Mouse (Mus musculus) megakaryocyte, embryonic 14.5 days (primary cell): ENCODE data around the gene Gpc6. TPM values are rescaled to one million over a fixed set of nuclear protein-coding genes. Genes with fewer than 3 reads are reported as not detected.

Experiments used
- H3K27me3 ChIP-seq: replicated peaks from 2 replicates; pipeline ENCODE3; 2012; ENCODE audit warnings: inconsistent platforms
- H3K36me3 ChIP-seq: replicated peaks from 2 replicates; pipeline ENCODE3; 2012; ENCODE audit warnings: low read length, inconsistent platforms, mixed read lengths
- H3K4me1 ChIP-seq: 2 replicates; pipeline ENCODE4 v1.6.1; 2012; ENCODE audit warnings: inconsistent platforms
- H3K4me3 ChIP-seq: replicated peaks from 2 replicates; pipeline ENCODE3; 2012; ENCODE audit warnings: moderate library complexity, mild to moderate bottlenecking, inconsistent platforms
- H3K9me3 ChIP-seq: 2 replicates; pipeline ENCODE4 v1.6.1; 2012; ENCODE audit warnings: inconsistent platforms
- FLI1 ChIP-seq: IDR thresholded peaks from 2 replicates; pipeline ENCODE4 v1.6.1; 2012; ENCODE audit warnings: low read length, inconsistent platforms, mixed read lengths
- GATA1 ChIP-seq: IDR thresholded peaks from 3 replicates; pipeline ENCODE4 v1.6.1; 2012; ENCODE audit warnings: mixed read lengths, low read length, inconsistent platforms, borderline replicate concordance
- polyA plus RNA-seq: library from polyadenylated mRNA; stranded (reverse); fragments of >175 nt; gene quantifications from 2 replicates; pipeline ENCODE4 v1.2.3, GENCODE M21; 2012; ENCODE audit warnings: low replicate concordance; ENCODE audit not compliant: insufficient read depth

Gpc6 gene
- polyA plus RNA-seq, 1 experiment: not detected

DNA sequence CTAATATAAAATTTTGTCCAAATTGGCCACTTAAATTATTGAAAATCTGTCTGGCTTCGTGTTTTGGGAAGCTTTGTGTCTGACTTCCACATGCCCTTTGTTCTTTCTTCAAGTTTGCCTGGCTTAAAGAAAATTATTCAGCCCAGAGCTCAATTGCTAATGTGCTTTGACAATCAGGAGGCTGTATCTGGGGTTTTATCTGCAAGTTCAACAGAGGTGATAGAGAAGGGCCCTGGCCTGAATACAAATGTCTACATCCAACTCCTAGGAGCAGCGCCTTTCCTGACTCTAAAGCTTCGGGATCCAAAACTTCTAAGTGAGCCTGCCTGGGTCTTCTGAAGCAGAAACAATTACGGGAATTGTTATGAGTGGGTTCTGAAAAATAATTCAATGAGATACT lies 739.7 kb downstream of the Gpc6 start:
- TF ChIP-seq GATA1 (no peak), FLI1 (no peak)
- Histone ChIP-seq H3K4me3 (no peak overlapping the region), H3K4me1 (no peaks in the 10 kb centered on the region), H3K36me3 (no peaks in the 10 kb centered on the region), H3K27me3 (no peaks in the 10 kb centered on the region), H3K9me3 (peaks cover 8% of the 10 kb centered on the region; the same call in 1 of the 2 replicates)

GRCm38 (mm10) chr14:117666126-117666525 lies 741.0 kb downstream of the Gpc6 start:
- TF ChIP-seq GATA1: no peak
- TF ChIP-seq FLI1: no peak
- H3K4me1 ChIP-seq: no peaks in the 10 kb centered on the region
- no peak overlapping the region for H3K4me3 ChIP-seq
- no peaks in the 10 kb centered on the region for H3K36me3 ChIP-seq
- H3K9me3 ChIP-seq: peaks cover 8% of the 10 kb centered on the region; the same call in 1 of the 2 replicates
- H3K27me3 ChIP-seq: no peaks in the 10 kb centered on the region

DNA sequence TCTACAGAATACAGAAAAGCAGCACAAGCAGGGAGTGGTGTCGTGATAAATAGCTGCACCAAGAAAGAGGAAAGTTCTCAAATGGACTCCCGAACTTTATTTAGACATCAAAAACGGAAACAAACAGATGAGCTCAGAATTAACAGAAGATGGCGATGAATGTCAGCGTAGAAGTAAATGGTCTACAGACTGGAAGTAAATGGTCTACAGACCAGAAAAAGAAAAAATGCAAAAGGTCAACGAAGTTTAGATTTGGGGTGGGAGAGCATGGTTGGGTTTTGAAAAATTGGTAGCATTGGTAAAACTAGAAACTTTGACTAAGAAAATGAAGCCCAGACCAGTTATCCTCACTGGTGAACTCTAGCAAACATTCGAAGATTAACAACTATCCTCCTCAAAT lies 748.4 kb downstream of the Gpc6 start:
- peaks cover 8% of the 10 kb centered on the region for H3K9me3 ChIP-seq
- H3K27me3 ChIP-seq: no peaks in the 10 kb centered on the region
- H3K36me3 ChIP-seq: no peaks in the 10 kb centered on the region
- TF ChIP-seq FLI1: no peak
- no peak overlapping the region for H3K4me3 ChIP-seq
- no peaks in the 10 kb centered on the region for H3K4me1 ChIP-seq

GRCm38 (mm10) chr14:117674482-117674881 lies 749.4 kb downstream of the Gpc6 start:
- TF ChIP-seq FLI1 (no peak), GATA1 (no peak)
- Histone ChIP-seq H3K4me1 (no peaks in the 10 kb centered on the region), H3K4me3 (no peak overlapping the region), H3K9me3 (peaks cover 11% of the 10 kb centered on the region), H3K27me3 (no peaks in the 10 kb centered on the region), H3K36me3 (no peaks in the 10 kb centered on the region)

DNA sequence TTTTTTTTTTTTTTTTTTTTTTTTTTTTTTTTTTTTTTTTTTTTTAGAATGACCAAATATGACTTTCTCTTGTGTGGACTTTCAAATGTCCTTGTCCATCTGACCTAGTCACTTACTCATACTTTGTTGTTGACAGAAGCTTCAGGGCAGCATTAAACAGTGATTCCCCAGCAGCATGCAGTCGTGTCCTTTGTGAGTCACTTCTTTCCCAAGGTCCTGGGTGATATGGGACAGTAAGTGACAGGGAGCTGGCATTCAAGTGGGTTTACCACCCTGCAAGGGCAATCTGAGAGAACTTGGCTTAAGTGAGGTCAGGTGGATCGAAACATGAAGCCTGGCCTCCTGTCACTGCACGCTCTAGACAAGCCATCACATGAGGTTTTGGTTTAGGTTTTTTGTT lies 754.8 kb downstream of the Gpc6 start:
- peaks cover 29% of the 10 kb centered on the region for H3K9me3 ChIP-seq
- no peaks in the 10 kb centered on the region for H3K27me3 ChIP-seq
- TF ChIP-seq GATA1 (no peak), FLI1 (no peak)
- H3K36me3 ChIP-seq: no peaks in the 10 kb centered on the region
- no peak overlapping the region for H3K4me3 ChIP-seq
- no peaks in the 10 kb centered on the region for H3K4me1 ChIP-seq

GRCm38 (mm10) chr14:117681321-117681921 lies 756.3 kb downstream of the Gpc6 start:
- Histone ChIP-seq H3K9me3 (peaks cover 29% of the 10 kb centered on the region), H3K27me3 (no peaks in the 10 kb centered on the region), H3K4me1 (no peaks in the 10 kb centered on the region), H3K36me3 (no peaks in the 10 kb centered on the region), H3K4me3 (no peak overlapping the region)
- TF ChIP-seq GATA1: no peak
- TF ChIP-seq FLI1: no peak

GRCm38 (mm10) chr14:117683149-117683548 lies 758.0 kb downstream of the Gpc6 start:
- H3K4me3 ChIP-seq: no peak overlapping the region
- peaks cover 37% of the 10 kb centered on the region for H3K9me3 ChIP-seq
- TF ChIP-seq FLI1 (no peak), GATA1 (no peak)
- H3K4me1 ChIP-seq: no peaks in the 10 kb centered on the region
- H3K27me3 ChIP-seq: no peaks in the 10 kb centered on the region
- no peaks in the 10 kb centered on the region for H3K36me3 ChIP-seq

DNA sequence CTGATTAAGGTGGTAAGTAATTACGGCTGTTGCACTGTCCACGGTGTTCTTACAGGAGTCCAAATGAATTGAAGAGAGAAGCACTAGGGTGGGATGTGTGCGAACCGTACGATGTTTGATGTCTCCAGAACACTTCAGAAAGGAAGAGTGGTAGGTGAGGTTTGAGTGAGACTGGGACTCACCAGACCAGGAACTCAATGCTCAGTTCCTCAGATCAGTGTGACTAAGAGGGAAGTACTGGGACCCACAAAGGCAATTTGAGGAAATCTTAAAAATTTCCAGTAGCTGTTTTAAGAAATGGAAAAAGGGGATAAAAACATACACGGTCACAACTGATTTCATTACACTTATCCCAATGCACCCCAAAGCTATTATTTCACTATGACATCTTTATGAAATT lies 764.7 kb downstream of the Gpc6 start:
- no peaks in the 10 kb centered on the region for H3K36me3 ChIP-seq
- H3K4me3 ChIP-seq: no peak overlapping the region
- peaks cover 35% of the 10 kb centered on the region for H3K9me3 ChIP-seq
- no peaks in the 10 kb centered on the region for H3K4me1 ChIP-seq
- TF ChIP-seq FLI1: no peak
- no peak for TF ChIP-seq GATA1
- H3K27me3 ChIP-seq: no peaks in the 10 kb centered on the region

DNA sequence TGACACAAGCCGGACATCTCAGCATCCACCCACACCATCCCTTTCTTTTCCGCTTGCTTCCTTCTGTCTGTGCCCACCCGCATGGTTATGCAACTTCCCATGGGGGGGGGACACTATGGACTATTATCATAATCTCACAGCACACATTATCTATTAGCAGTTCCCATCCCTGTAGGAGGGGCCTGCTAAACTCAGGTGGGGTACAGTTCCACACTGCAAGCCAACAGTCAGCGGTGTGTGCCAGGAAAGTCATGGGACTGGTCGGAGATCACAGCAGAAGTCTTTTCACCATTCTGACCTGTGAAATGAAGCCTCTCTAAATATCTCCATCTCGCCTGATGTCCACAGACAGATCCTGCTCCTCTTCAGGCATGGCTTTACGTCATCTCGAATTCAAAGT lies 770.5 kb downstream of the Gpc6 start:
- Histone ChIP-seq H3K4me1 (no peaks in the 10 kb centered on the region), H3K27me3 (no peaks in the 10 kb centered on the region), H3K9me3 (peaks cover 33% of the 10 kb centered on the region), H3K36me3 (no peaks in the 10 kb centered on the region), H3K4me3 (no peak overlapping the region)
- no peak for TF ChIP-seq FLI1
- no peak for TF ChIP-seq GATA1

GRCm38 (mm10) chr14:117700670-117701280 lies 775.7 kb downstream of the Gpc6 start:
- Histone ChIP-seq H3K27me3 (no peaks in the 10 kb centered on the region), H3K36me3 (no peaks in the 10 kb centered on the region), H3K4me3 (no peak overlapping the region), H3K9me3 (peaks cover 39% of the 10 kb centered on the region), H3K4me1 (no peaks in the 10 kb centered on the region)
- TF ChIP-seq FLI1 (no peak), GATA1 (no peak)
